ENCODE assay signal across 16 mouse cellular contexts in genomic region chr2:105458643-105459042, GRCm38 (mm10). TPM values are rescaled to one million over a fixed set of nuclear protein-coding genes. Genes with fewer than 3 reads are reported as not detected.
DNase-seq lines count a peak whose midpoint lies in the region; TF ChIP-seq lines count a peak whose summit lies in the region.
"Had no signal": no experiment of that assay in that cellular context is flagged by ENCODE, and none has a peak within 500 bp of the region (broad histone marks: within the 10 kb centered on the region; RNA-seq: fewer than 3 reads in every experiment).

No protein-coding gene starts in this region.

- 91% methylated on average over 4 of the region's 4 CpGs for WGBS in embryonic facial prominence, embryonic 10.5 days

- TF ChIP-seq POLR2A in CH12.LX (IDR thresholded peaks at IDR 0.05; ENCODE audit: low read depth, low read length), result no peak

- no peak overlapping the region for H3K4me3 ChIP-seq in CH12.LX (replicated peaks in 1 of 3; ENCODE audit: low read depth in 2 of 3, low read length in 2 of 3, poor library complexity in 1 of 3)
- H3K4me3 ChIP-seq in embryonic facial prominence, embryonic 10.5 days, result no peak overlapping the region

- H3K27ac ChIP-seq in CH12.LX (ENCODE audit: insufficient read depth, low read depth), result no peak overlapping the region
- no peak overlapping the region for H3K27ac ChIP-seq in embryonic facial prominence, embryonic 10.5 days (replicated peaks)

- no peaks in the 10 kb centered on the region for H3K9me3 ChIP-seq in CH12.LX (replicated peaks; ENCODE audit: low read length)
- no peaks in the 10 kb centered on the region for H3K9me3 ChIP-seq in embryonic facial prominence, embryonic 10.5 days
- H3K9me3 ChIP-seq: G1E had no signal

- dilution Hi-C loops in CH12.LX (cut with MboI; ENCODE audit: extremely low pct_ligation_motif_present, extremely low pct_unique_long_range_greater_than_20kb, low sequenced_read_pairs), result no loop called here

- H3K4me2 ChIP-seq in CH12.LX (ENCODE audit: insufficient read depth, low read depth, poor library complexity, severe bottlenecking), result peak overlapping the region; percentile 49

- no peak for TF ChIP-seq CTCF in CH12.LX (conservative IDR thresholded peaks at IDR 0.05 in 1 of 2, IDR thresholded peaks at IDR 0.05 in 1 of 2; ENCODE audit: low read depth in 2 of 2, low read length in 2 of 2)

- H3K4me1 ChIP-seq in CH12.LX (ENCODE audit: control insufficient read depth in 1 of 2, insufficient read depth in 2 of 2), result peaks cover 4 to 26% of the 10 kb centered on the region in 2 experiments; a peak in 3 of 4 replicates
- H3K4me1 ChIP-seq in embryonic facial prominence, embryonic 10.5 days, result no peaks in the 10 kb centered on the region

- H3K36me3 ChIP-seq in CH12.LX (replicated peaks in 1 of 2; ENCODE audit: control insufficient read depth in 1 of 2, insufficient read depth in 1 of 2, low read length in 1 of 2), result no peaks in the 10 kb centered on the region
- H3K36me3 ChIP-seq in embryonic facial prominence, embryonic 10.5 days (replicated peaks), result no peaks in the 10 kb centered on the region
- H3K36me3 ChIP-seq: G1E had no signal

- no peak for TF ChIP-seq RAD21 in CH12.LX (IDR thresholded peaks at IDR 0.05; ENCODE audit: low read depth, low read length)

- H3K27me3 ChIP-seq in CH12.LX (replicated peaks), result no peaks in the 10 kb centered on the region
- H3K27me3 ChIP-seq in embryonic facial prominence, embryonic 10.5 days (replicated peaks; ENCODE audit: low read depth, poor library complexity, severe bottlenecking), result no peaks in the 10 kb centered on the region
- H3K27me3 ChIP-seq: Patski had no signal

- peak; percentile 67 for DNase-seq in CH12.LX (ENCODE audit: extremely low read depth)
- no peak for DNase-seq in embryonic facial prominence, embryonic 10.5 days (ENCODE audit: low spot score)
- DNase-seq: adrenal gland, adult 2 months; adrenal gland, adult 8-10 months; adrenal gland, postnatal 10 days; adrenal gland, postnatal 14 days; adrenal gland, postnatal 25 days; adrenal gland, postnatal 36 days; B cell, adult 2 months; cerebellum, adult 11 months; cerebellum, adult 11-12 months; cerebellum, adult 18-20 months; cerebellum, adult 2 months; cerebellum, adult 8-10 months had no signal

- in situ Hi-C loops in CH12.LX (cut with MboI; ENCODE audit: low pct_ligation_motif_present, low pct_unique_long_range_greater_than_20kb, low sequenced_read_pairs), result no loop called here

- peak; percentile 81 for TF ChIP-seq EP300 in CH12.LX (IDR thresholded peaks at IDR 0.05; ENCODE audit: low read length)

- H3K79me2 ChIP-seq in CH12.LX (replicated peaks; ENCODE audit: control insufficient read depth, extremely low read depth, insufficient read depth, poor library complexity, severe bottlenecking), result no peaks in the 10 kb centered on the region

- H3K9ac ChIP-seq in CH12.LX (ENCODE audit: insufficient read depth, low read depth), result no peak overlapping the region

TF ChIP-seq in CH12.LX, 34 proteins besides CTCF, POLR2A, EP300 and RAD21:
- TF ChIP-seq IRF4 (IDR thresholded peaks at IDR 0.05; ENCODE audit: low read depth, low read length) (peak; percentile 94), MYC (IDR thresholded peaks at IDR 0.05; ENCODE audit: low read depth, low read length) (no peak), JUN (IDR thresholded peaks at IDR 0.05; ENCODE audit: insufficient read depth, low read depth, low read length) (peak; percentile 74), UBTF (IDR thresholded peaks at IDR 0.05; ENCODE audit: low read depth, low read length) (no peak), E2F4 (IDR thresholded peaks at IDR 0.05; ENCODE audit: insufficient replicate concordance, low read depth, low read length) (no peak), TBP (conservative IDR thresholded peaks at IDR 0.05; ENCODE audit: low read depth, low read length) (no peak), SIN3A (IDR thresholded peaks at IDR 0.05; ENCODE audit: low read length) (no peak), SMC3 (IDR thresholded peaks at IDR 0.05; ENCODE audit: low read depth, low read length) (no peak), MAX (IDR thresholded peaks at IDR 0.05; ENCODE audit: low read length) (no peak), JUND (conservative IDR thresholded peaks at IDR 0.05; ENCODE audit: low read depth, low read length) (peak; percentile 89), ETS1 (conservative IDR thresholded peaks at IDR 0.05; ENCODE audit: low read depth, low read length) (peak; percentile 59), MAFK (IDR thresholded peaks at IDR 0.05; ENCODE audit: insufficient replicate concordance, low read length) (peak; percentile 70), ZKSCAN1 (IDR thresholded peaks at IDR 0.05; ENCODE audit: borderline replicate concordance, low read depth, low read length) (no peak), USF1 (IDR thresholded peaks at IDR 0.05; ENCODE audit: low read depth, low read length) (no peak), BHLHE40 (IDR thresholded peaks at IDR 0.05; ENCODE audit: low read depth, low read length) (peak; percentile 48; the same call in 1 of the 2 replicates), ELF1 (IDR thresholded peaks at IDR 0.05; ENCODE audit: low read depth, low read length) (no peak), CHD2 (IDR thresholded peaks at IDR 0.05; ENCODE audit: low read length) (no peak), MEF2A (IDR thresholded peaks at IDR 0.05; ENCODE audit: borderline replicate concordance, low read depth, low read length) (peak; percentile 61; the same call in 1 of the 2 replicates), PAX5 (IDR thresholded peaks at IDR 0.05; ENCODE audit: low read length) (no peak)

RNA-seq across cellular contexts. Expression of gene Rcn1, which starts 59.5 kb away (rescaled TPM):
- total RNA-seq in CH12.LX (2012; rRNA removed), result 10.3 and 10.5 TPM in 2 replicates
- 22.8 and 27.6 TPM in 2 replicates for total RNA-seq in CH12.LX (2014; rRNA removed)
- polyA plus RNA-seq in CH12.LX (2012; ENCODE audit: insufficient read length, low read depth), result 23.4 and 27.6 TPM in 2 replicates
- 114 and 116 TPM in 2 replicates for polyA plus RNA-seq in embryonic facial prominence, embryonic 10.5 days (2016; fragmentation: Nextera tagmentation; extraction: Ambion mirVana)
